Mouse (Mus musculus) forebrain, embryonic 14.5 days (tissue): ENCODE measurements at regions not wholly inside any gene's neighbourhood (a gene's known extent, or its start where the extent isn't known, plus 50 kb on each side); places are given as distances from the start of the nearest gene placed in this dataset.
"Not testable (repeated sequence)": the region's sequence is repeated elsewhere in the genome, so short reads cannot be mapped to it uniquely, and the experiment has no call there.

Source experiments
- ATAC-seq: fragments of 200-750 bp; cut with Nextera tagmentation; 2 replicates; pipeline ENCODE4 v1.8.0; 2017; ENCODE audit warnings: mild to moderate bottlenecking, moderate library complexity
- DNase-seq: peaks from one replicate; pipeline ENCODE4 v3.0.0-alpha.2; 2015; ENCODE audit warnings: low spot score
- H3K27ac ChIP-seq: fragments of 300-500 bp; sonication (generic); 2 replicates; pipeline ENCODE4 v1.5.1; 2014; ENCODE audit warnings: low read depth, mild to moderate bottlenecking, control low read depth, low read length, moderate library complexity
- H3K27me3 ChIP-seq: fragments of 300-500 bp; sonication (generic); replicated peaks from 2 replicates; pipeline ENCODE4 v1.6.1; 2014; ENCODE audit warnings: low read length, control low read depth, mixed read lengths; ENCODE audit not compliant: control insufficient read depth, insufficient read depth
- H3K36me3 ChIP-seq: fragments of 300-500 bp; sonication (generic); 2 replicates; pipeline ENCODE4 v1.6.1; 2014; ENCODE audit warnings: low read length, control low read depth; ENCODE audit not compliant: control insufficient read depth, insufficient read depth
- H3K4me1 ChIP-seq: fragments of 300-500 bp; sonication (generic); 2 replicates; pipeline ENCODE4 v1.6.1; 2014; ENCODE audit warnings: antibody characterized with exemption, low read length, control low read depth; ENCODE audit not compliant: control insufficient read depth, insufficient read depth
- H3K4me2 ChIP-seq: fragments of 300-500 bp; sonication (generic); 2 replicates; pipeline ENCODE4 v1.6.1; 2014; ENCODE audit warnings: mild to moderate bottlenecking, control low read depth, low read length
- H3K4me3 ChIP-seq: fragments of 300-500 bp; sonication (generic); 2 replicates; pipeline ENCODE4 v1.5.1; 2014; ENCODE audit warnings: low read depth, low read length, control low read depth
- H3K9ac ChIP-seq: fragments of 300-500 bp; sonication (generic); 2 replicates; pipeline ENCODE4 v1.6.1; 2014; ENCODE audit warnings: mild to moderate bottlenecking, low read length, control low read depth, moderate library complexity
- H3K9me3 ChIP-seq: fragments of 300-500 bp; sonication (generic); replicated peaks from 2 replicates; pipeline ENCODE4 v1.6.1; 2016; ENCODE audit warnings: low read length, control low read depth, mixed read lengths; ENCODE audit not compliant: control insufficient read depth
- WGBS: fragments of 180-500 bp; shearing (Covaris S2); extraction: QIAGEN DNeasy Blood & Tissue Kit; methylation state at CpG from one replicate; pipeline ENCODE4 v1.1.7; 2014; 5-methylcytosine and 5-hydroxymethylcytosine counted together

DNA sequence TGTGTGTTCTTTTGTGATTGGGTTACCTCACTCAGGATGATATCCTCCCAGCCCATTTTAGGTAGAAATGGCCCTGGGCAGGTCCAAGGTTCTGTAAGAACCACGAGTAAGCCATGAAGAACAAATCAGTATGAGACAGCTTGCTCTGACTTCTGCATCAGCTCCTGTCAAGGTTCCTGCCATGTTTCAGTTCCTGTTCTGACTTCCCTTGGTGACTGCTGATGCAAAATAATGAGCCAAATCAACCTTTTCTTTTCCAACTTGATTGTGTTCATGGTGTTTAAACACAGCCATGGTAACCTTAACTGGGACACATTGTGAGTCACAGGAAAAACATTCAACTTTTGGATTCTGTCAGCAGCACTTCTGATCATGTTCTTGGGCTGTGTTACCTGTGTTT lies 667.4 kb upstream of the Igfbp7 start:
- Histone ChIP-seq H3K9me3 (no peaks in the 10 kb centered on the region), H3K36me3 (no peaks in the 10 kb centered on the region), H3K4me3 (no peak overlapping the region), H3K27me3 (no peaks in the 10 kb centered on the region), H3K27ac (no peak overlapping the region), H3K9ac (no peak overlapping the region), H3K4me1 (no peaks in the 10 kb centered on the region), H3K4me2 (no peak overlapping the region)
- WGBS = 68% methylated on average over 1 of the region's 1 CpGs
- no peak for DNase-seq
- ATAC-seq = no peak

DNA sequence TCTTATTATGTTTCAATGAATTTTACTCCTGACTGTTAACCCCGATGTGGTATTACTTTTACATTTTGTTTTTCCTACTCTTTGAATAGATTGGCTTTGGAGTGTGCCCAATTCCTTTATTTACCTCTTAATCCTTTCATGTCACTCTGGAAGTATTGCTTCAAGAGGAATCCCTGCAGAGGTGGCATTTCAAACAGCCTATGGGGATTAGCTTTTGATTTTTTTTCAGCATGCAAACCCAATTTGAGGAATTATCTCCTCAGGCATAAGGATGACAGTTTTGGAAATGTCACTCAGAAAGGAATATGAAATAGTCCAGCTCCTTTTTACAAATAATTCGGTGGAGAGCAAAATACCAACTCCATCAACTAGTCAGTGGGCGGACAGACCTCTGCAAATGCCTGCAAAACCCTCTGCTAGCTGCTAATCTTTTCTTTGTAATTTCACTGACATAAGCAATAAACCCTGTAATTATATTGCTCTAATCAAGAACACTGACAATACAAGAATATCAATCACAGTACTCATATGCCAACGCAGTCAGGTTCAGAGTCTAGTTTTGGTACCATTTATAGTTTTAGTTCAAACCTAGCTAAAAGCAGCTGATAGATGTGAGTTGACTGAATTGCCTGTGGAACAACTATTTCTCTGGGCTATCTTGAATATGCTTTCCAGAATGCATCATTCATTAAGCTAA lies 624.9 kb upstream of the Igfbp7 start:
- Histone ChIP-seq H3K9me3 (no peaks in the 10 kb centered on the region), H3K4me1 (no peaks in the 10 kb centered on the region), H3K4me3 (no peak overlapping the region), H3K9ac (no peak overlapping the region), H3K27me3 (no peaks in the 10 kb centered on the region), H3K4me2 (no peak overlapping the region), H3K27ac (no peak overlapping the region), H3K36me3 (no peaks in the 10 kb centered on the region)
- ATAC-seq = no peak
- DNase-seq = peak; percentile 23
- 41% methylated on average over 4 of the region's 4 CpGs for WGBS

- H3K27ac ChIP-seq = no peak overlapping the region
- H3K4me3 ChIP-seq = no peak overlapping the region
- H3K27me3 ChIP-seq = no peaks in the 10 kb centered on the region
- H3K36me3 ChIP-seq = no peaks in the 10 kb centered on the region
- H3K4me2 ChIP-seq = no peak overlapping the region
- H3K9me3 ChIP-seq = no peaks in the 10 kb centered on the region
- 84% methylated on average over 4 of the region's 4 CpGs for WGBS
- no peaks in the 10 kb centered on the region for H3K4me1 ChIP-seq
- DNase-seq = no peak
- no peak overlapping the region for H3K9ac ChIP-seq
- ATAC-seq = no peak
These were observed 609.7 kb upstream of the Igfbp7 start for GRCm38 (mm10) chr5:78017523-78017922.

DNA sequence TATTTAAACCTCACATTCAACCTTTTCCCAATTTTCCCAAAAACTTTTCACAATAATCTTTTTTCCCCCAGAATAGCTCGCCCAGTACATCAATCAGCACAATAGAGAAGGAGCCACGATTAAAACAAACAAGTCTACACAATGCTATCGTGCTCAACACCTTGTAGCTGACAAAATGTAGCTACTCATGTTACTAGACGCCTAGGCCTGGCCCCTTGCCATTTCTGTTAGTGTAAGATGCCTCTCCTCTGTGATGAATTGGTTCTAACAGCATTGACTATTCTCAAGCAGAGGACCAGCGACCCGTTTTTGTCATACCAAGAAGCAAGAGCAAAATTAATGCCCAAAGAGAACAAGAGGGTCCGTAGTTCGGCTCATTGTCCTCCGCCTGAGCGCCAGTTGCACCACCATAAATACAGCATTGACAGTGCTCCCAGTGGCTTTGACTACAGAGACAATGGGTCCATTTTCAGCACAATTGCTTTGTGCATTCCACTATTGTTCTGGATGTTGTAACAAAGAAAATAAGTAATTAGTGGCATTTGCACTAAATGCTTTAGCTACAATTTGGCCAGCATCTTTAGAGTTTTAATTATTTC lies 578.7 kb upstream of the Igfbp7 start:
- H3K27ac ChIP-seq = no peak overlapping the region
- no peak overlapping the region for H3K4me3 ChIP-seq
- 39% methylated on average over 10 of the region's 10 CpGs for WGBS
- ATAC-seq (no peak), DNase-seq (peak; percentile 31)
- H3K9ac ChIP-seq = no peak overlapping the region
- no peaks in the 10 kb centered on the region for H3K9me3 ChIP-seq
- H3K36me3 ChIP-seq = no peaks in the 10 kb centered on the region
- no peaks in the 10 kb centered on the region for H3K27me3 ChIP-seq
- H3K4me2 ChIP-seq = no peak overlapping the region
- no peaks in the 10 kb centered on the region for H3K4me1 ChIP-seq

DNA sequence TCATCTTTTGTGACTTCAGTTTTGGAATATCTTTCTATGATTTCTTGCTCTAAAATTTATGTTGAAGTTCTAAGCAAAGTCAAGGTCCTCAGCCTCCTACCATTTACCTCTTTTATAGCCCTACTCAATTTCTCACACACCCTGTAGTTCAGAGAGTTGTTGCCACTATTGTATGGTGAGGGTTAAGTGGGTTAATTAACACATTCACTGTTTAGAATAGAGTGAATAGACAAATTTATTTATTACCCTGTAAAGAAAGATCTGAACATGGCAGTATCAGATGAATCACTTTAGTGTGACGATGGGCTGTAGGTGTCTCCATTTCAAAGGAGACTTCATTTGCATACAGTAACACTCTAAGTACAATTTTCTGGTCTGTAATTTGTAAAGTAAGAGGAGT lies 577.4 kb upstream of the Igfbp7 start:
- H3K27me3 ChIP-seq = no peaks in the 10 kb centered on the region
- ATAC-seq (no peak), DNase-seq (no peak)
- no peak overlapping the region for H3K27ac ChIP-seq
- H3K9ac ChIP-seq = no peak overlapping the region
- H3K36me3 ChIP-seq = no peaks in the 10 kb centered on the region
- H3K4me1 ChIP-seq = no peaks in the 10 kb centered on the region
- no peak overlapping the region for H3K4me3 ChIP-seq
- H3K4me2 ChIP-seq = no peak overlapping the region
- WGBS = 50% methylated on average over 1 of the region's 1 CpGs
- H3K9me3 ChIP-seq = no peaks in the 10 kb centered on the region

GRCm38 (mm10) chr5:77940021-77940420 lies 532.2 kb upstream of the Igfbp7 start:
- H3K27ac ChIP-seq, H3K4me1 ChIP-seq, H3K9ac ChIP-seq, DNase-seq, H3K4me2 ChIP-seq, H3K27me3 ChIP-seq, H3K36me3 ChIP-seq, H3K4me3 ChIP-seq, H3K9me3 ChIP-seq: not testable (repeated sequence)
- 54% methylated on average over 4 of the region's 4 CpGs for WGBS
- ATAC-seq = peak; percentile 52

DNA sequence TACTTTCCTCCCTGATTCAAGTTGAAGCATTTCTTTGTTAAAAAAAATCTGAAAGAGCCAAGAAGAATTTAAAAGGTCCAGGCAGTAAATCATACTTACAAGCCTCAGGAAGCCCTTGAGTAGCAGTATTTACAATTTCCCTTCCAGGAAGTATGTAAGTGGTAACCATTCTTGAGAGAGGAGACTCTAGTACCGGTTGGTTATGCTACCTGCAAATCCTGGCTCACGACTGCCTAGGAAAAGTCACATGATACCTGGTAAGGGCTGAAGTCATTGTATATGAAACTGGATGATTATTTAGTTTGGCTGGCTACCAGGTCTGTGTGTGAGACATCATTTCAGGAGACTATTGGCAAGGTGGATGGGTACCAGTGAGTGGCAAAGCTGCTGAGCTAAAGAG lies 524.0 kb upstream of the Igfbp7 start:
- no peak overlapping the region for H3K4me2 ChIP-seq
- DNase-seq = no peak
- no peaks in the 10 kb centered on the region for H3K9me3 ChIP-seq
- ATAC-seq = no peak
- no peak overlapping the region for H3K9ac ChIP-seq
- H3K36me3 ChIP-seq = no peaks in the 10 kb centered on the region
- H3K4me3 ChIP-seq = no peak overlapping the region
- H3K27me3 ChIP-seq = no peaks in the 10 kb centered on the region
- 86% methylated on average over 2 of the region's 2 CpGs for WGBS
- no peaks in the 10 kb centered on the region for H3K4me1 ChIP-seq
- H3K27ac ChIP-seq = no peak overlapping the region

GRCm38 (mm10) chr5:77921186-77921585 lies 513.3 kb upstream of the Igfbp7 start:
- 69% methylated on average over 2 of the region's 2 CpGs for WGBS

DNA sequence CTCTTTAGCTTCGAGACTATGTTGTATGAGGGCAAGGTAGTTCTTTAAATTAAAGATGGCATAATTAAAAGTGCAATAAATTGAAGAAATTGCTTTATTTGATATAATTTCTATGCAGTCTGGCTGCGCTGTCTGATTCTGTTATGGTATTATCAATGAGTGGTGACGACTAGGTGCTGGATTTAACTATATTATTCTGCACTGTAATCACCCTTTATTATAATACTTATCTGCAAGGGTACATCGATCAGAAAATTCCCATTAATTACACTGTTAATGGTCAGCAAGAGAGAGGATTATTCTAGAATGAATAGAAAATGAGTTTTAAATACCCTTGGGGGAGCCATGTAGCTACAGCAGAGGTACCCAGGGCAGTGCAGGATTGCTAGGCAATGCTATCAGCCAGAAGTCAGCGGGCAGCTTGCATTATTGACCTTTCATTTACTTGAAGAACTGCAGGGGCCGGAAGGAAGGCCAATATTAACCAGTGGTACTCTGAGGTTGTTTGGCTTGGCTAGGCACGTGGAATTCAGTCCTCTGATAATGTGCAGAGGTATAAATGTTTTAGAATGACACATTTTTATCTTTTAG lies 509.3 kb upstream of the Igfbp7 start:
- no peak for DNase-seq
- H3K27ac ChIP-seq = no peak overlapping the region
- no peaks in the 10 kb centered on the region for H3K36me3 ChIP-seq
- H3K27me3 ChIP-seq = no peaks in the 10 kb centered on the region
- H3K9ac ChIP-seq = no peak overlapping the region
- no peak overlapping the region for H3K4me2 ChIP-seq
- H3K4me3 ChIP-seq = no peak overlapping the region
- ATAC-seq = no peak; the same call in 1 of the 2 replicates
- no peaks in the 10 kb centered on the region for H3K9me3 ChIP-seq
- no peaks in the 10 kb centered on the region for H3K4me1 ChIP-seq
- 78% methylated on average over 7 of the region's 7 CpGs for WGBS

More at GRCm38 (mm10) chr5:77921186-77921585, 513.3 kb upstream of the Igfbp7 start:
- H3K4me3 ChIP-seq = no peak overlapping the region
- H3K4me2 ChIP-seq = no peak overlapping the region
- H3K27ac ChIP-seq = no peak overlapping the region
- no peaks in the 10 kb centered on the region for H3K9me3 ChIP-seq
- no peak overlapping the region for H3K9ac ChIP-seq
- ATAC-seq (no peak), DNase-seq (no peak)
- H3K4me1 ChIP-seq = no peaks in the 10 kb centered on the region
- no peaks in the 10 kb centered on the region for H3K27me3 ChIP-seq
- H3K36me3 ChIP-seq = no peaks in the 10 kb centered on the region
